Mouse (Mus musculus): ENCODE results near the gene Selenoi. TPM values are rescaled to one million over a fixed set of nuclear protein-coding genes. Genes with fewer than 3 reads are reported as not detected.

Gene Selenoi
- polyA plus RNA-seq, 1 experiment from 2014 or later = 17.6 TPM

DNA sequence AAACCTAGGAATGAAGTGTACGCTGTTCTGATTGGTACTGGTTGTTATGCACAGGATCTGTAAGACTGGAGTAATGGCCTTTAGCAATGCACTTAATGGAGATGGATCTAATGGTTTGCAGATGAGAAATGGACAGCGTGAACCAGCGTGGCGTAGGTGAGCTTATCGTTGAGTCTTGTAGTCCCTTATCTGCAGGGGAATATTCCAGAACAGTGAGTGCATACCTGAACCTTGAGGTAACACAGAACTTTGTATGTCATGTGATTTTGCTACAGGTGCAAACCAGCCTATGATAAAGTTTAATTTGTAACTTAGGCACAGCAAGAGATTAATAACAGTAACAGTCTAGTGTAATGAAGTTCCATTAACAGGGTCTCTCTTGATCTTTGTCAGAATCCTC, 6.2 kb downstream of the Selenoi start:
- H3K4me1 ChIP-seq = peaks cover 17% of the 10 kb centered on the region
- no peak overlapping the region for H3K27ac ChIP-seq
- H3K36me3 ChIP-seq = peaks cover 2% of the 10 kb centered on the region; the same call in 1 of the 2 replicates
- no peak overlapping the region for H3K4me3 ChIP-seq
- no peaks in the 10 kb centered on the region for H3K9me3 ChIP-seq
- H3K9ac ChIP-seq = no peak overlapping the region
- H3K4me2 ChIP-seq = no peak overlapping the region
- ATAC-seq (ENCODE audit: insufficient number of reproducible peaks, insufficient read depth, low FRiP score, low TSS enrichment, low read depth) = no peak
- 95% methylated on average over 5 of the region's 5 CpGs for WGBS
- H3K27me3 ChIP-seq = no peaks in the 10 kb centered on the region

- Histone ChIP-seq H3K27ac (no peak overlapping the region), H3K4me1 (peaks cover 11% of the 10 kb centered on the region), H3K36me3 (peaks cover 2% of the 10 kb centered on the region; the same call in 1 of the 2 replicates), H3K9me3 (no peaks in the 10 kb centered on the region), H3K4me2 (no peak overlapping the region), H3K27me3 (no peaks in the 10 kb centered on the region), H3K4me3 (no peak overlapping the region), H3K9ac (no peak overlapping the region)
- ATAC-seq (ENCODE audit: insufficient number of reproducible peaks, insufficient read depth, low FRiP score, low TSS enrichment, low read depth) = no peak
- WGBS = 83% methylated on average over 7 of the region's 7 CpGs
Observed at GRCm38 (mm10) chr5:30240552-30240951, 8.2 kb downstream of the Selenoi start.

DNA sequence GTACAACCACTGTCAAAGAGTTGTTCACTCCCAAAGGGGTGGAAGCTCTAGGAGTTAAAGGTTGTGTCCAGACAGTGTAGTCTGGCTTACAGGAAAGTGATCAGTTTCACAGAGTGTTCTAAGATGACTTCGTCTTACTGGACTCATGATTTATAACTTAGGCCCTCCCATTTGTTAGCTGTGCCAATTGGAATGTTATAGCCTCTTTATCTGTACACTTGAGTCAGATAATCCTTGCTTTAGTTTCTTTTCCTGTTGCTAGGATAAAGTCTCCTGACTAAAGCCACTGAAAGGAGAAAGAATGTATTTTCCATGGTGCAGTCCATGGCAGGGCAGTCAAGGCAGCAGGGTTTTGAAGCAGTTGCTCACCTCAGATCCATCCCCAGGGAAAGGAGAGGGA, 10.0 kb downstream of the Selenoi start:
- no peak overlapping the region for H3K9ac ChIP-seq
- no peak overlapping the region for H3K4me3 ChIP-seq
- no peak overlapping the region for H3K27ac ChIP-seq
- no peaks in the 10 kb centered on the region for H3K9me3 ChIP-seq
- no peaks in the 10 kb centered on the region for H3K27me3 ChIP-seq
- ATAC-seq (ENCODE audit: insufficient number of reproducible peaks, insufficient read depth, low FRiP score, low TSS enrichment, low read depth) = no peak
- WGBS = 72% methylated on average over 1 of the region's 1 CpGs
- no peak overlapping the region for H3K4me2 ChIP-seq
- peaks cover 4% of the 10 kb centered on the region for H3K36me3 ChIP-seq
- peaks cover 12% of the 10 kb centered on the region for H3K4me1 ChIP-seq

DNA sequence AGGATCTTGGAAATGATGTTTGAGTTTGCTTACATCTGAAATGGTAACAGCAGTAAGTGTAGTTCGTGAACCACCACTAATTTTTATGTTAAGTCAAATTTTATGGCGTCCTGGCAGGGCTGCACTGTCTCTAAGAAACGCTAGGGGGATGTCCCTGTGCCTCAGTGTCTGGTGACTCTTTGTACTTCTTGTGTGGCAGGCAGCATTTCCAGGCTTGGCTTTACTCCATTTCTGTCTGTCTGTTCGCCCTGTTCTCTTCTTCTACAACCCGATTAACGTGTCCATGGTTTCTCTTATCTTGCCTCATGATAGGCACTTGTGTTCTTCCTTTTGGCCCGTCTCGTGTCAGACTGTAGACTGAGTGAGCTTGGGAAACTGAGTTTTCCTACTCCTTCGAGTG, 11.4 kb downstream of the Selenoi start:
- peaks cover 12% of the 10 kb centered on the region for H3K4me1 ChIP-seq
- 72% methylated on average over 9 of the region's 9 CpGs for WGBS
- ATAC-seq (ENCODE audit: insufficient number of reproducible peaks, insufficient read depth, low FRiP score, low TSS enrichment, low read depth) = no peak

GRCm38 (mm10) chr5:30245861-30246416, 13.6 kb downstream of the Selenoi start:
- Histone ChIP-seq H3K9me3 (no peaks in the 10 kb centered on the region), H3K27me3 (no peaks in the 10 kb centered on the region), H3K9ac (no peak overlapping the region), H3K36me3 (peaks cover 19% of the 10 kb centered on the region), H3K4me3 (no peak overlapping the region), H3K4me2 (no peak overlapping the region), H3K27ac (no peak overlapping the region), H3K4me1 (peaks cover 12% of the 10 kb centered on the region)
- WGBS = 89% methylated on average over 9 of the region's 9 CpGs
- no peak for ATAC-seq (ENCODE audit: insufficient number of reproducible peaks, insufficient read depth, low FRiP score, low TSS enrichment, low read depth)

More for the DNA sequence above, 11.4 kb downstream of the Selenoi start:
- Histone ChIP-seq H3K36me3 (peaks cover 10% of the 10 kb centered on the region), H3K27me3 (no peaks in the 10 kb centered on the region), H3K4me3 (no peak overlapping the region), H3K9me3 (no peaks in the 10 kb centered on the region), H3K9ac (no peak overlapping the region), H3K27ac (no peak overlapping the region), H3K4me2 (no peak overlapping the region)

DNA sequence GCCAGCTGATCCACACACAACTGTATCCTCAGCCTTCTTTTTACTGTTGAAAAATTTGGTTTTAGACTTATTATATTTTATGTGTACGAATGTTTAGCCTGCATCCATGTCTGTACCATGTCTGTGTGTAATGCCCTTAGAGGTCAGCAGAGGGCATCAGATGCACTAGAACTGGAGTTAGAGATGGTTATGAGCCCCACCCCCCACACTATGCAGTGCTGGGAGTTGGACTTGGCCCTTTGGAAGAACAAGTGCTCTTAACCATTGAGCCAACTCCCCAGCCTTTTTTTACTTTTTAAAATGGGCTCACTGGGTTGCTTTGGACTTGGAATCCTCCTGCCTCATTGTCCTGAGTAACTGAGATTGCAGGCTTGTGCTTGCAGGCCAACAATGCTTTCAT, 15.3 kb downstream of the Selenoi start:
- H3K36me3 ChIP-seq = peaks cover 27% of the 10 kb centered on the region
- WGBS = 100% methylated on average over 1 of the region's 1 CpGs
- no peaks in the 10 kb centered on the region for H3K9me3 ChIP-seq
- H3K4me1 ChIP-seq = peaks cover 10% of the 10 kb centered on the region
- no peak overlapping the region for H3K9ac ChIP-seq
- no peak overlapping the region for H3K27ac ChIP-seq
- no peak for ATAC-seq (ENCODE audit: insufficient number of reproducible peaks, insufficient read depth, low FRiP score, low TSS enrichment, low read depth)
- no peak overlapping the region for H3K4me2 ChIP-seq
- H3K27me3 ChIP-seq = no peaks in the 10 kb centered on the region
- no peak overlapping the region for H3K4me3 ChIP-seq

- Histone ChIP-seq H3K36me3 (peaks cover 67% of the 10 kb centered on the region), H3K4me3 (no peak overlapping the region), H3K27me3 (no peaks in the 10 kb centered on the region), H3K9ac (no peak overlapping the region), H3K4me2 (no peak overlapping the region), H3K27ac (no peak overlapping the region), H3K4me1 (no peaks in the 10 kb centered on the region), H3K9me3 (no peaks in the 10 kb centered on the region)
- no peak for ATAC-seq (ENCODE audit: insufficient number of reproducible peaks, insufficient read depth, low FRiP score, low TSS enrichment, low read depth)
- WGBS = 90% methylated on average over 12 of the region's 12 CpGs
Observed at GRCm38 (mm10) chr5:30255567-30256354, 23.4 kb downstream of the Selenoi start.

- Histone ChIP-seq H3K4me2 (no peak overlapping the region), H3K27me3 (no peaks in the 10 kb centered on the region), H3K36me3 (peaks cover 70% of the 10 kb centered on the region), H3K27ac (no peak overlapping the region), H3K9me3 (no peaks in the 10 kb centered on the region), H3K4me3 (no peak overlapping the region), H3K9ac (no peak overlapping the region), H3K4me1 (no peaks in the 10 kb centered on the region)
- 94% methylated on average over 7 of the region's 7 CpGs for WGBS
- no peak for ATAC-seq (ENCODE audit: insufficient number of reproducible peaks, insufficient read depth, low FRiP score, low TSS enrichment, low read depth)
Observed at GRCm38 (mm10) chr5:30258776-30259175, 26.4 kb downstream of the Selenoi start.

GRCm38 (mm10) chr5:30270571-30271190, 38.3 kb downstream of the Selenoi start:
- no peaks in the 10 kb centered on the region for H3K9me3 ChIP-seq
- H3K4me3 ChIP-seq = no peak overlapping the region
- no peak overlapping the region for H3K4me2 ChIP-seq
- no peak for ATAC-seq (ENCODE audit: insufficient number of reproducible peaks, insufficient read depth, low FRiP score, low TSS enrichment, low read depth)
- H3K36me3 ChIP-seq = peaks cover 25% of the 10 kb centered on the region
- peaks cover 17% of the 10 kb centered on the region; the same call in 1 of the 2 replicates for H3K4me1 ChIP-seq
- no peak overlapping the region for H3K9ac ChIP-seq
- H3K27me3 ChIP-seq = no peaks in the 10 kb centered on the region
- H3K27ac ChIP-seq = peak overlapping the region; percentile 64
- 71% methylated on average over 11 of the region's 11 CpGs for WGBS

- ATAC-seq (ENCODE audit: insufficient number of reproducible peaks, insufficient read depth, low FRiP score, low TSS enrichment, low read depth) = no peak
- H3K27ac ChIP-seq = peak overlapping the region; percentile 33; the same call in 1 of the 2 replicates
- WGBS = 70% methylated on average over 11 of the region's 11 CpGs
- no peak overlapping the region for H3K4me3 ChIP-seq
- no peak overlapping the region for H3K9ac ChIP-seq
- no peak overlapping the region for H3K4me2 ChIP-seq
- peaks cover 14% of the 10 kb centered on the region for H3K36me3 ChIP-seq
- no peaks in the 10 kb centered on the region for H3K9me3 ChIP-seq
- H3K27me3 ChIP-seq = no peaks in the 10 kb centered on the region
- peaks cover 17% of the 10 kb centered on the region; the same call in 1 of the 2 replicates for H3K4me1 ChIP-seq
Observed at GRCm38 (mm10) chr5:30271599-30272281, 39.4 kb downstream of the Selenoi start.

GRCm38 (mm10) chr5:30276361-30276760, 44.0 kb downstream of the Selenoi start:
- no peaks in the 10 kb centered on the region for H3K27me3 ChIP-seq
- H3K9ac ChIP-seq = no peak overlapping the region
- no peak overlapping the region for H3K27ac ChIP-seq
- no peaks in the 10 kb centered on the region for H3K9me3 ChIP-seq
- no peak overlapping the region for H3K4me2 ChIP-seq
- no peak for ATAC-seq (ENCODE audit: insufficient number of reproducible peaks, insufficient read depth, low FRiP score, low TSS enrichment, low read depth)
- peaks cover 5% of the 10 kb centered on the region for H3K4me1 ChIP-seq
- 96% methylated on average over 2 of the region's 2 CpGs for WGBS
- no peaks in the 10 kb centered on the region for H3K36me3 ChIP-seq
- H3K4me3 ChIP-seq = no peak overlapping the region
